8 mouse cellular contexts compared by ENCODE assay signal in genomic region chr19:4193129-4193528, GRCm38 (mm10). TPM values are rescaled to one million over a fixed set of nuclear protein-coding genes. Genes with fewer than 3 reads are reported as not detected.
A peak's percentile ranks its signal among the peaks of the same experiment; 100 is the strongest.
DNase-seq lines count a peak whose midpoint lies in the region; ATAC-seq and TF ChIP-seq lines count a peak whose summit lies in the region.

No protein-coding gene starts in this region.

- H3K27ac ChIP-seq in thymus, adult 2 months (ENCODE audit: control insufficient read depth, insufficient read depth, low read length), result no peak overlapping the region
- H3K27ac ChIP-seq in liver, embryonic 11.5 days (ENCODE audit: low read depth, low read length), result peak overlapping the region; percentile 90; the same call in 1 of the 2 replicates
- no peak overlapping the region for H3K27ac ChIP-seq in stomach, postnatal 0 days (replicated peaks)

- peaks cover 49% of the 10 kb centered on the region for H3K4me1 ChIP-seq in thymus, adult 2 months (replicated peaks; ENCODE audit: control insufficient read depth, insufficient read depth, low read length)
- peaks cover 37% of the 10 kb centered on the region for H3K4me1 ChIP-seq in liver, embryonic 11.5 days (replicated peaks; ENCODE audit: control insufficient read depth, insufficient read depth, low read length)
- peaks cover 3% of the 10 kb centered on the region for H3K4me1 ChIP-seq in stomach, postnatal 0 days (replicated peaks; ENCODE audit: control insufficient read depth, insufficient read depth)

- WGBS in thymus, adult 2 months, result 48% methylated on average over 6 of the region's 6 CpGs
- 55% methylated on average over 6 of the region's 6 CpGs for WGBS in liver, embryonic 11.5 days
- WGBS in stomach, postnatal 0 days, result 48% methylated on average over 6 of the region's 6 CpGs

- peak overlapping the region; percentile 98 for H3K9ac ChIP-seq in liver, embryonic 11.5 days (ENCODE audit: low read depth, low read length)
- H3K9ac ChIP-seq in stomach, postnatal 0 days (ENCODE audit: low read length), result peak overlapping the region; percentile 98

- no peaks in the 10 kb centered on the region for H3K27me3 ChIP-seq in thymus, adult 2 months (ENCODE audit: control insufficient read depth, insufficient read depth, low read length)
- H3K27me3 ChIP-seq in liver, embryonic 11.5 days (replicated peaks; ENCODE audit: control insufficient read depth, insufficient read depth, low read length), result no peaks in the 10 kb centered on the region
- no peaks in the 10 kb centered on the region for H3K27me3 ChIP-seq in stomach, postnatal 0 days (ENCODE audit: control insufficient read depth, insufficient read depth, low read length)

- peak; percentile 67 for DNase-seq in cerebellum, adult 9-11 months
- no peak for DNase-seq in cerebellum, postnatal 14 days
- no peak for DNase-seq in thymus, adult 2 months
- DNase-seq in thymus, adult 18-20 months, result no peak
- no peak for DNase-seq in liver, embryonic 11.5 days (ENCODE audit: low spot score)
- DNase-seq in stomach, postnatal 0 days (ENCODE audit: low spot score), result no peak
- DNase-seq in gastrocnemius, adult 8-10 months (ENCODE audit: low spot score in 2 of 2), result no peak
- DNase-seq in adrenal gland, adult 8-10 months, result no peak

- H3K4me2 ChIP-seq in liver, embryonic 11.5 days, result peak overlapping the region; percentile 95
- H3K4me2 ChIP-seq in stomach, postnatal 0 days (replicated peaks; ENCODE audit: low read depth), result peak overlapping the region; percentile 85

- no peak for TF ChIP-seq CTCF in thymus, adult 2 months (IDR thresholded peaks at IDR 0.05; ENCODE audit: borderline replicate concordance, control insufficient read depth, extremely low read depth, insufficient read depth, low read length, poor library complexity)
- no peak for TF ChIP-seq CTCF in stomach, postnatal 0 days (IDR thresholded peaks at IDR 0.05; ENCODE audit: low read depth)

- peak overlapping the region; percentile 85; the same call in 1 of the 2 replicates for H3K4me3 ChIP-seq in thymus, adult 2 months (ENCODE audit: control insufficient read depth, insufficient read depth, low read length)
- H3K4me3 ChIP-seq in liver, embryonic 11.5 days (ENCODE audit: low read depth, low read length), result peak overlapping the region; percentile 95
- H3K4me3 ChIP-seq in stomach, postnatal 0 days (ENCODE audit: low read depth, low read length), result peak overlapping the region; percentile 84

- no peak for ATAC-seq in liver, embryonic 11.5 days (replicated peaks; ENCODE audit: low FRiP score)
- ATAC-seq in stomach, postnatal 0 days (ENCODE audit: low FRiP score, low TSS enrichment), result no peak

- no peak for TF ChIP-seq EP300 in stomach, postnatal 0 days (optimal IDR thresholded peaks at IDR 0.05)

- TF ChIP-seq POLR2A in thymus, adult 2 months (IDR thresholded peaks at IDR 0.05; ENCODE audit: control insufficient read depth, extremely low read depth, insufficient read depth, low read length, poor library complexity), result no peak

- H3K9me3 ChIP-seq in liver, embryonic 11.5 days (ENCODE audit: control insufficient read depth, low read length), result no peaks in the 10 kb centered on the region
- no peaks in the 10 kb centered on the region for H3K9me3 ChIP-seq in stomach, postnatal 0 days (ENCODE audit: control insufficient read depth, low read length)

- H3K36me3 ChIP-seq in thymus, adult 2 months (ENCODE audit: control insufficient read depth, insufficient read depth, low read length), result peaks cover 34% of the 10 kb centered on the region
- peaks cover 37% of the 10 kb centered on the region for H3K36me3 ChIP-seq in liver, embryonic 11.5 days (ENCODE audit: control insufficient read depth, insufficient read depth, low read length)
- H3K36me3 ChIP-seq in stomach, postnatal 0 days (ENCODE audit: control insufficient read depth, insufficient read depth, low read length), result peaks cover 23% of the 10 kb centered on the region

RNA-seq across cellular contexts. Expression of gene Ppp1ca, which starts 1.3 kb away (rescaled TPM):
- polyA plus RNA-seq in thymus, adult 2 months (2012; rRNA removed), result 897 and 1,014 TPM in 2 replicates
- 773 and 809 TPM in 2 replicates for polyA plus RNA-seq in liver, embryonic 11.5 days (2014; fragmentation: Nextera tagmentation; extraction: Ambion mirVana)
- 497 and 506 TPM in 2 replicates for polyA plus RNA-seq in stomach, postnatal 0 days (2015; fragmentation: Nextera tagmentation; extraction: Ambion mirVana)
- total RNA-seq in gastrocnemius, adult 8-10 months (2022), result 100 to 1,000 TPM; 198 to 243 (median 235) TPM
- total RNA-seq in adrenal gland, adult 8-10 months (2022), result 100 to 1,000 TPM; 371 to 396 (median 387) TPM

RNA-seq across cellular contexts. Expression of gene Tbc1d10c, which starts 2.0 kb away (rescaled TPM):
- 622 and 718 TPM in 2 replicates for polyA plus RNA-seq in thymus, adult 2 months (2012; rRNA removed)
- 3.3 and 3.4 TPM in 2 replicates for polyA plus RNA-seq in liver, embryonic 11.5 days (2014; fragmentation: Nextera tagmentation; extraction: Ambion mirVana)
- polyA plus RNA-seq in stomach, postnatal 0 days (2015; fragmentation: Nextera tagmentation; extraction: Ambion mirVana), result 2.3 and 2.9 TPM in 2 replicates
- total RNA-seq in gastrocnemius, adult 8-10 months (2022), result 1 to 10 TPM; 6.6 to 8.6 (median 7.9) TPM
- 1 to 10 TPM; 1.6 to 2.8 (median 1.9) TPM for total RNA-seq in adrenal gland, adult 8-10 months (2022)

RNA-seq across cellular contexts. Expression of gene Rad9a, which starts 8.3 kb away (rescaled TPM):
- 119 and 143 TPM in 2 replicates for polyA plus RNA-seq in thymus, adult 2 months (2012; rRNA removed)
- 35.7 and 38.8 TPM in 2 replicates for polyA plus RNA-seq in liver, embryonic 11.5 days (2014; fragmentation: Nextera tagmentation; extraction: Ambion mirVana)
- 11.0 and 11.3 TPM in 2 replicates for polyA plus RNA-seq in stomach, postnatal 0 days (2015; fragmentation: Nextera tagmentation; extraction: Ambion mirVana)
- total RNA-seq in gastrocnemius, adult 8-10 months (2022), result 1 to 10 TPM; 1.7 to 3.6 (median 2.3) TPM
- total RNA-seq in adrenal gland, adult 8-10 months (2022), result 10 to 100 TPM in 3 of 4 experiments, 1 to 10 TPM in 1; 8.7 to 14.3 (median 11.9) TPM

RNA-seq across cellular contexts. Expression of gene Carns1, which starts 17.9 kb away (rescaled TPM):
- 92.9 and 95.5 TPM in 2 replicates for polyA plus RNA-seq in thymus, adult 2 months (2012; rRNA removed)
- polyA plus RNA-seq in liver, embryonic 11.5 days (2014; fragmentation: Nextera tagmentation; extraction: Ambion mirVana), result 0.89 and 1.2 TPM in 2 replicates
- polyA plus RNA-seq in stomach, postnatal 0 days (2015; fragmentation: Nextera tagmentation; extraction: Ambion mirVana), result 1.5 TPM in 2 replicates
- total RNA-seq in gastrocnemius, adult 8-10 months (2022), result 10 to 100 TPM; 23.8 to 33.0 (median 24.9) TPM
- total RNA-seq in adrenal gland, adult 8-10 months (2022), result 1 to 10 TPM; 3.6 to 6.8 (median 5.2) TPM

RNA-seq across cellular contexts. Expression of gene Clcf1, which starts 20.9 kb away (rescaled TPM):
- polyA plus RNA-seq in thymus, adult 2 months (2012; rRNA removed), result 32.9 and 36.1 TPM in 2 replicates
- polyA plus RNA-seq in liver, embryonic 11.5 days (2014; fragmentation: Nextera tagmentation; extraction: Ambion mirVana), result 1.9 and 2.4 TPM in 2 replicates
- 3.2 and 3.6 TPM in 2 replicates for polyA plus RNA-seq in stomach, postnatal 0 days (2015; fragmentation: Nextera tagmentation; extraction: Ambion mirVana)
- total RNA-seq in gastrocnemius, adult 8-10 months (2022), result under 1 TPM in 3 of 4 experiments, not detected in 1; 0.20 to 0.43 (median 0.22) TPM
- total RNA-seq in adrenal gland, adult 8-10 months (2022), result 10 to 100 TPM in 1 of 4 experiments, 1 to 10 TPM in 3; 4.5 to 14.4 (median 7.6) TPM

Comparison
In these comparisons a context has a peak if more than half of its experiments do, and no peak if none do; other contexts are left out.
1. RNA of gene Tbc1d10c, which starts 2.0 kb away (polyA plus RNA-seq): 622 to 718 TPM in thymus, adult 2 months; 3.3 to 3.4 TPM in liver, embryonic 11.5 days and 2.3 to 2.9 TPM in stomach, postnatal 0 days; every median in the first group is over 100 times any median in the second.
2. Peak in every context shown above with its lines, with median percentiles within 50 percentile points of each other: H3K4me3 ChIP-seq.